Comparison of ENCODE assay signal across 14 mouse cellular contexts in genomic region chr13:99485861-99486260, GRCm38 (mm10). TPM values are rescaled to one million over a fixed set of nuclear protein-coding genes. Genes with fewer than 3 reads are reported as not detected.
DNase-seq lines count a peak whose midpoint lies in the region; ATAC-seq and TF ChIP-seq lines count a peak whose summit lies in the region.
"Had no signal": no experiment of that assay in that cellular context is flagged by ENCODE, and none has a peak within 500 bp of the region (broad histone marks: within the 10 kb centered on the region; RNA-seq: fewer than 3 reads in every experiment).

No protein-coding gene starts in this region.

- H3K79me2 ChIP-seq in heart, adult 2 months (replicated peaks; ENCODE audit: control insufficient read depth, insufficient read depth, low read length): no peaks in the 10 kb centered on the region

- no peak overlapping the region for H3K9ac ChIP-seq in heart, adult 2 months (ENCODE audit: low read depth, low read length)
- H3K9ac ChIP-seq in lung, embryonic 14.5 days: no peak overlapping the region

- peak overlapping the region; percentile 54; the same call in 1 of the 2 replicates for H3K27ac ChIP-seq in heart, adult 2 months
- H3K27ac ChIP-seq in lung, embryonic 14.5 days (ENCODE audit: low read depth): 0 out of 2 replicates have a peak overlapping the region, but pooled peaks have one; percentile 19

- H3K36me3 ChIP-seq in heart, adult 2 months (ENCODE audit: control insufficient read depth, insufficient read depth, low read length): no peaks in the 10 kb centered on the region
- no peaks in the 10 kb centered on the region for H3K36me3 ChIP-seq in lung, embryonic 14.5 days (ENCODE audit: insufficient read depth)

- no peak for TF ChIP-seq CTCF in heart, adult 2 months (IDR thresholded peaks at IDR 0.05)
- no peak for TF ChIP-seq CTCF in lung, embryonic 14.5 days (IDR thresholded peaks at IDR 0.05; ENCODE audit: low read depth)

- H3K4me3 ChIP-seq in heart, adult 2 months: no peak overlapping the region
- H3K4me3 ChIP-seq in lung, embryonic 14.5 days (ENCODE audit: low read depth, low read length): no peak overlapping the region
- H3K4me3 ChIP-seq: myocyte had no signal

- no peak overlapping the region for H3K4me2 ChIP-seq in lung, embryonic 14.5 days

- H3K27me3 ChIP-seq in heart, adult 2 months (ENCODE audit: control insufficient read depth, insufficient read depth, low read length): no peaks in the 10 kb centered on the region
- no peaks in the 10 kb centered on the region for H3K27me3 ChIP-seq in lung, embryonic 14.5 days (ENCODE audit: insufficient read depth, low read length)

- no peak for TF ChIP-seq POLR2A in heart, adult 2 months (IDR thresholded peaks at IDR 0.05; ENCODE audit: insufficient read depth, low read depth, low read length)

- peaks cover 9% of the 10 kb centered on the region for H3K4me1 ChIP-seq in heart, adult 2 months (ENCODE audit: control insufficient read depth, insufficient read depth, low read length)
- no peaks in the 10 kb centered on the region for H3K4me1 ChIP-seq in lung, embryonic 14.5 days (ENCODE audit: insufficient read depth)

- WGBS in heart, adult 2 months: 74% methylated on average over 9 of the region's 9 CpGs
- 95% methylated on average over 9 of the region's 9 CpGs for WGBS in lung, embryonic 14.5 days

- no peaks in the 10 kb centered on the region for H3K9me3 ChIP-seq in lung, embryonic 14.5 days (ENCODE audit: low read depth, low read length)

- no peak for TF ChIP-seq EP300 in heart, adult 2 months (IDR thresholded peaks at IDR 0.05; ENCODE audit: insufficient read depth, low read depth, low read length)

- intact Hi-C loops in heart, adult 2 months (cut with DNase I): loop anchor here (5.0 kb wide), 1 partner anchor 34 kb away; no protein-coding TSS in a partner anchor

- ATAC-seq in lung, embryonic 14.5 days (ENCODE audit: insufficient read depth): no peak
- ATAC-seq: hindbrain, embryonic 16.5 days had no signal

- DNase-seq in heart, adult 2 months: peak in 1 of 2 experiments; percentile 14
- no peak for DNase-seq in heart, adult 9 months (ENCODE audit: low spot score in 2 of 2)
- DNase-seq in lung, embryonic 14.5 days: no peak
- no peak for DNase-seq in lung, postnatal 25 days (ENCODE audit: low spot score)
- peak; percentile 58 to 64 for DNase-seq in cerebellum, adult 18-20 months
- peak; percentile 48 to 69 for DNase-seq in cerebellum, postnatal 25 days
- DNase-seq in urinary bladder, postnatal 14 days (ENCODE audit: low spot score): no peak
- DNase-seq in thymus, postnatal 25 days: no peak
- DNase-seq: adrenal gland, postnatal 14 days; kidney, adult 2 months; kidney, postnatal 4 days; lung, adult 2 months had no signal

RNA-seq across cellular contexts. Expression of gene Map1b, which starts 30.5 kb away (rescaled TPM):
- total RNA-seq in heart, adult 2 months (2021): 10 to 100 TPM; 10.2 to 14.6 TPM
- polyA plus RNA-seq in heart, adult 2 months (2012; rRNA removed): 2.1 and 3.5 TPM in 2 replicates
- polyA plus RNA-seq in lung, embryonic 14.5 days (2014; fragmentation: Nextera tagmentation; extraction: Ambion mirVana): 72.2 and 73.3 TPM in 2 replicates

Comparison
In these comparisons a context has a peak if more than half of its experiments do, and no peak if none do; other contexts are left out.
1. DNase-seq: peak in cerebellum, adult 18-20 months (2 of 2) and cerebellum, postnatal 25 days (2 of 2); none in heart, adult 9 months (0 of 2), lung, embryonic 14.5 days (single experiment), lung, postnatal 25 days (single experiment), urinary bladder, postnatal 14 days (single experiment) and thymus, postnatal 25 days (single experiment).
2. RNA of gene Map1b, which starts 30.5 kb away (polyA plus RNA-seq): 72.2 to 73.3 TPM in lung, embryonic 14.5 days; 2.1 to 3.5 TPM in heart, adult 2 months; every median in the first group is over 10 times any median in the second.